Mouse (Mus musculus) thymus, postnatal 14 days (tissue): ENCODE measurements at regions not wholly inside any gene's neighbourhood (a gene's known extent, or its start where the extent isn't known, plus 50 kb on each side); places are given as distances from the start of the nearest gene placed in this dataset.

Experiments used
- DNase-seq: peaks from one replicate; pipeline ENCODE4 v3.0.0; 2021

DNA sequence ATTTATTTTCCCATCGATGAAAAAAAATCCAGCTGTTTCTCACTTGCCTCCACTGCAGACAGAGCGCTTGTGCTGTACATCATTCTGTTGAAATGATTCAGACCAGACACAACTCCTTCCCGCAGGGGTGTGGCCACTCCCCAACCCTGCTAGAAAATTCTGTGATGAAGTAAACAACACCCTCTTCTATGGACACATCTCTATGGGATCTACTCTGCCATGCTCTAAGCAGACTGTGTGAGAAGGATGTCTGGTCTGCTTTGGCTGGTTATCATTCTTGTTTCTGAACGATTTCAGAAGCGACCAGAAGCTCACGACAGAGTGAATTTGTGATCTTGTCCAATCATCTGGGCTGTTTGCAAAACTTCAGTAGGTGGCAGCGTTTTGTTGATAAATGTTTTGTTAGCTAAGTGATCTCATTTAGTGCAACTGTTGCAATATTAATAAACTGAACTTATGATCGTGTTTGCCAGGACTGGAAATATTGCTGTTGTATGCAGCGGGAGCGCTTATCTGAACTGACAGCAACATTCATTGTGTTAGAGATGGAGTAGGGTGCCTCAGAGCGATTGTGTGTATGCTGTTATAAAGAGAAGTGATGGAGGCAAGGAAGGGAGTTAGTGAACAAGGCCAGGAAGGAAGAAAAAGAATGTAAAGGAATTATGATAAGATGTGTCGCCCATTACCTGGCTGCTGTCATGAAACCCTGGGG lies 605.2 kb upstream of the Nox3 start:
- DNase-seq = no peak

- DNase-seq = no peak
These were observed 615.8 kb upstream of the Nox3 start for GRCm38 (mm10) chr17:4311785-4312379.

DNA sequence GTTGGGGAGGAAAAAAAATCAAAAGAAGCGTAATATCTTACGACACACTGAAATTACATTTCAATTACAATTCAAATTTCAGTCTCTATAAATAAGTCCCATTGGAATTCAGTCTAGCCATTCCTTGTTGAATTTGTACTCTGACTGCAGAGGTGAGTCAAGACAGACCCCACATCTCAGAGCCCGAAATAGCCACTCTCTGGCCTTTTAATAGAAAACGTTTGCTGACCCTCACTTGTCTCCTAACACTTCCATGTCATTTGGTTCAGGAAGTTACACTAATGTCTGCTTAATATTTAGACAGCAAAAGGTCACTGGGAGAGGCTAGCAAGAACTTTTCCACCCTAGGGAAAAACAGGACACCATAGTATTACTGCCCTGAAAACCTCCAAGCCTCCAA lies 623.1 kb upstream of the Nox3 start:
- no peak for DNase-seq

DNA sequence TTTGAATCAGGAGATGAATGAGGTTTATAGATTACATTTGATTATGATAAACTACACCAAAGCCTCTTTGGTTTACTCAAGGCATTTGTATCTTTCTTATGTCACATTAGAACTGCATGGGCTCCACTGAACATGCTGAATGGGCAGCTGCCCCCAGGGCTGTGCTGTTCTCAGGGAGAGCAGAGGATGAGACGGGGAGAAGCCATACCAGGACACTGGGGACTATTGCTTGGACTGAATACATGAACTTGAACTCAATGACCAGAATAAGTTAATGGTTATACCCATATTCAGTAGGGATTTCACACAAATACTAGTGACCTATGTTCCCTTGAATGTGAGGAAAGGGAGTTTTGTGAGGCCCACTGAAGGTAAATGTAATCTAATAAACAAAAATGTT lies 632.7 kb upstream of the Nox3 start:
- DNase-seq = no peak

DNA sequence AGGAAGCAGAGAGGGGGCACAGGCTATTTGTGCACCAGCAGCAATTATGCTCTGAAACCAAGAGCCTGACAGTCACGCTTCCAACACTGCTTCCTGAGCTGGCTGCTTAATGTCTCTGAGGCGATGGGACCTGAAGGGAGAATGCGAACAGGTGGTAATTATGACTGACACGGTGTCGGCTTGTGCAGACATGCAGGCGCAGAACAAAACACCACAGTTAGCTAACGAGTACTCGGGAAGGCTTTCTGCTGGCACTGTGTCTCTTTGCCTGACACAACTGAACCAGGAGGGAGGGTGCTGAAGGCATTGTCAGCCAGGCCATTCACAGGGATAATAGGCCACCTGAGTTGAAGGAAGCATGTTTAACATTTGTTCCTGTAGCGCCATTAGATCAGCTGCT lies 635.6 kb upstream of the Nox3 start:
- no peak for DNase-seq

DNA sequence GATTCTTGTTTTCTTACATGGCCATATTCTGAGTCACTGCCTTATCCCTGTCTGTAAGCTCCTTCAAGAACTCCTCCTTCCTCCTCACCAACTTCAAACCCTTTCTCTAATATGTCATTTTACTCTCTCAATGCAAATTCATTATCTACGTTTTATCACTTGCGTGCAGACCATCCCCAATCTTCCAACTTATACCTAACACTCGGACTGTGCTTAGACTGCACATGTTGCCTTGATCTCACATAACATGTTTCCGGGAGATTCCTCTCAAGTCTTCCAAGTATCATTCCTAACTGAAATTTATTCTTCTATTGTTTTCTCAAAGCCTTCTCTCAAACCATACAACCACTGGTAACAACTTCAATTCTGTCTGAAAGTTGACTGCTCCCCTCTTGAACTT lies 637.0 kb upstream of the Nox3 start:
- DNase-seq = no peak

DNA sequence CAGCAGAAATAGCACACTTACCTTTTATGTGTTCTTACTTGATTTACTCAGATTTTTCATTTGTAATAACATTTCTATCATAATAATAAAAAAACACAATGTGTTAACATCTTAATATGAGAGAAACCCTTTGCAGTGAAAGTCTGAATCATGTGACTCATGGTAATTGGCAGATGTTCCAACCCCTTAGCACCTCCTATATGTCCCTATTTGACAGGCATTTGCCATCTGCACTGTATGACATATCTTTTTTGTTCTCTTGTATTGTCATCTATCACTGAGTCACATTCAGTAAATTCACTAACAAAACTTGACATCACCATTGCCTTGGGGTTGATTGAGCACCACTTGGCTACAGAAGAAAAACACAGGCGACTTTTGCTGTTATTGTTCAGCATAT lies 641.1 kb upstream of the Arid1b start:
- DNase-seq = no peak

- DNase-seq = no peak
These were observed 638.5 kb upstream of the Arid1b start for GRCm38 (mm10) chr17:4355506-4356218.

DNA sequence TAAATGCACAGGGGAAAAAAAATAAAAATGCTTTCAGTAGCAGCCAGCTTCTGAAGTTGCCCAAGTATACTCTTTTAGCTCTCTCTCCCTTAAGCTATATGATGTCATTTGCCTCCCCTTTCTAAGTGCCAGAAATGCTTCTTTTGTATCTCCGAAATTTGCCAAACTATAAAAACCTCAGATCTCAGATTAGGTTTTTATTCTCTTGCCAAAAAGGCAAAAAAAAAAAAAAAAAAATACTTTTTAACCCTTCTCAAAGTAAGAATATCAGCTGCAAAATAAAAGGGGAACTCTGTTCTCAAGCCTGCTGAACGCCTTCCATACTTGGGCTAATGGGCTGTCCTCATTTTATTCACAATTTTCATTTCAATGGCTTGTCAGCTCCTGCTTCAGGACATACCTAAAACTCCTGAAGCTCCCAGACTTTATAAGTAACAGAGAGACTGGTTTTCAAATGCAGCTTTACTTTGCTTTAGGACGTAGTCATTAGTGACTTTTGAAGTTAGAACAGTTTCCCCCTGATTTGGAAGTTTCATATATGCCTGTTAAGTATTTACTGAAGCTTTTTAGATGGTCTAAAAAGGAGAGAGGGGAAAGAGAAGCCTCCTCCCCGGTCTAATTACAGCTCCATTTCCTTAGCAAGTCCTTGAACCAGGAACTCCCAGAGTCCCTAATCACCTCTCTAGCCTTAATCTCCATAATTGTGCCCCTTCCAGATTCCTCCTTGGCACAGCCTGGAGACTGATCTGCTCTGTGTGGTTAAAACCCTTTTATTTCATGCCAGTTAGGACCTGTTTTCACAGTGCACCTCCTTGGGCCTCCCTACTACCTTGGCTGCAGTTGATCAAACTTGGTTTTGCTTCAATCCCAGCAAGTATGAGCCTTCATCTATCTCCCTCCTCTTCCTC lies 633.5 kb upstream of the Arid1b start:
- no peak for DNase-seq

DNA sequence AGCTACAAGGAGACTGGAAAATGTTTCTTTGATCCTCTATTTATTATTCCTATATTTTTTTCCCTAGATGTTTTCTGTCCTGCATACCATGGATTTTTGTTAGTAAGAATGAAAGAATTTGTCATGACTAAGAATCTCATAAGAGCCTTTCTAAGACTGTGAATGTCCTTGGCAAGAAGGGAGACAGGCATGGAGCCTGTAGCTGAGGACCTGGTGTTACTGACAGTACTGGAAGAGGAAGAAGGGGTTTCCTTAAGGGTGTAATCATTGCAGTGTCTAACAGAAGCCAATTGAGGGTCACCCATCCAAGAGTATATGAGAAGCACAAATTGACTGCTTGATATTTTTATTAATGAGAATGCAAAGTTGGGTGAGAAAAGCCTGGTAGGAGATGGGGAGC lies 628.3 kb upstream of the Arid1b start:
- DNase-seq = no peak

DNA sequence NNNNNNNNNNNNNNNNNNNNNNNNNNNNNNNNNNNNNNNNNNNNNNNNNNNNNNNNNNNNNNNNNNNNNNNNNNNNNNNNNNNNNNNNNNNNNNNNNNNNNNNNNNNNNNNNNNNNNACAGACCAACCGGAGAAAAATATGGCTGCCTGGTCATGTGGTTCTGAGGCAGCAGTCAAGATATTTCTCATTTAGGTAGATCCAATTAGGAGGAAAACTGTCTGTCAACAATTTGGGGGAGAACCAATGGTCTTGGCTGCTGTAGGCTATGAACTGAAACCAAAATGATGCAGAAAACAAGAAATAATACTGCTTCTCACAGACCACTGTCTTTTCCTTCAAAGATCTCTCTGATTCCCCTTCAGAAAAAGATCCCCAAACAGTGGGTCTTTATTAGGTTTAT lies 613.7 kb upstream of the Arid1b start:
- DNase-seq = no peak

DNA sequence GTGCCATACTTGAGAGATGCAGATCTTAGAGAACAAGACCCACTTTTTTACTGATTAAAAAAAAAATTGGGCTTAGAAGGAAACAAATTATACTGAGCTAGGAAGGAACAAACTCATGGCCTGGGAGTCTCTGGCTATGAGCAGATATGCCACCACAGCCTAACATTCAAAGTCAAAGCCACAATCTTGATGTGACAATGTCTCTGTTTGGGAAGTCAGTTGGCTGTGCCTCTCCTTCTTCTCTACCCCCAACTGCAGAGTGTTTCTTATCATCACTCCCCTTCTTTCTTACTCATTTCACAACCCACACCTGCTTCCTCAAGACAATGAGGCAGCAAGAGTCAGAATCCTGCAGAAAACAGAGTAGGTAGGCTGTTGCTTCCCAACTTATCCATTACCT lies 613.3 kb upstream of the Arid1b start:
- DNase-seq = no peak

DNA sequence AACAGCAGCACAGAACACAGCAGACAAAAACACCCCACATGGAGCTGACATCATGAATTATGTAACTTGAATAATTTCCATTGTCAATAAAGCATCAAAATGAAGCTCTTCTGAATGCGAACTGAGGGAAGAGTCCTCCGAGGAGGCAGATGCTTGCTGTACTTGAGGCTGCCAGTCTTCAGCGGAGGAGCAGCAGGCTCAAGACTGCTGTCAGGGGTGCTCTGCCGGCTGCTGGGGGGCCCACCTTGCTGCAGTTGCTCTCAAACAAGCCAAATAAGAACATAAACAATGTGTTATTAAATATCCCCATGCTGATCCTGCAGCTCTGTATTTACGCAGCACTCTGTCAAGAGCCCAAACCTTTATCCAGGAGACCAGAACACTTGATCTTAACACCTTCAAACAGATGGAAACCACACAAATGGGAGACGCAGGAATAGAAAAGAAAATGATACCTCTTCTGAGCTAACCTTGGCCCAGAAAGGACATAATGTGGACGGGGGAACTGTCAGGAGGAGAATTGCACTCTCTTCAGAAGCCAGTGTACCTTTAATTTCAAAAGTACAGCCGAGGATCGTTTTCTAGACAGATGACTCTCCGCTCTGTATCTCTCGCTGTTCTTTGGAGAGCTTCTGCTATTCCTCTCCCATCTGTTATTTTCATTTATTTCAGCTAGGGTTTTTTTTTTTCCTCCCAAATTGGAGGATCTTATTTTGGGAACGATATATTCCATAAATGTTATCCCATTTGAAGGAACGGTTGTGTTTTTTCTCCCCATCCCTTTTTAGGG lies 612.0 kb upstream of the Arid1b start:
- no peak for DNase-seq

- DNase-seq = no peak
These were observed 611.4 kb upstream of the Arid1b start for GRCm38 (mm10) chr17:4382716-4383115.

- DNase-seq = no peak
These were observed 606.5 kb upstream of the Arid1b start for GRCm38 (mm10) chr17:4387616-4388015.

DNA sequence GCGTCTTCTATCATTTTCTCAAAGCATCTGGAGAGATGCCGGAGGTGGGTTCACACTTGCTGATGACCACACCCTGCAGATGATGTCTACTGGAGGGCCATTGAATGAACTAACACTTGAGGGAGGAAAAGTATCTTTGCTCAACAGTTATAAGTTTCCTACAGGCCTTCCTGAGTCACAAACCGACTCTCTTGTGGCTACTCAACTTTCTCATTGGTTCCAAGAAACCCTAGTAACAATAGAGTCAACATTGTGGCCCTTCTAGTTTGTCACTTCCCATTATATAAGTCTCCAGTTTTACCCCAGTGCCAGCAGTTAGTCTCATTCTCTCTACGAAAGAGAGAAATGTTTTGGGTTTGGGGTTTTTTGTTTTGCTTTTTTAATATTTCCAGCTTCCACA lies 604.1 kb upstream of the Arid1b start:
- no peak for DNase-seq

DNA sequence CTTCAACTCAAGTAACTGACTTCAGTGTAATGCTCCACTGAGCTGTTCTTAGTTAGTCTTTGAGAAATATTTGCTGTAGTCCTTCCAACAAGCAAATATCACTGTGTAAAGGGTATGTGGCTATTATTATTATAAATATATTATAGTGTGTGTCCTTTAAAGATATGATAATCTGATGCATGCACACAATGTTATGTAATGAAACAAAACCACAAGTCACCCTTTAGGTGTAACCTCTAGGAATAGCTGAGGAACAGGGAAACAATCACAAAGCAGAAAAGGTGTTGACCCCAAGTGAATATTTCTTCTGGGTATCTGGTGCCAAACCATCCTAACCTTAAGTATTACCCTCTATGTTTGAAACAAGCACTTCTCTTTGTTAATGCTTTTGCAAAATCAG lies 603.6 kb upstream of the Arid1b start:
- no peak for DNase-seq

DNA sequence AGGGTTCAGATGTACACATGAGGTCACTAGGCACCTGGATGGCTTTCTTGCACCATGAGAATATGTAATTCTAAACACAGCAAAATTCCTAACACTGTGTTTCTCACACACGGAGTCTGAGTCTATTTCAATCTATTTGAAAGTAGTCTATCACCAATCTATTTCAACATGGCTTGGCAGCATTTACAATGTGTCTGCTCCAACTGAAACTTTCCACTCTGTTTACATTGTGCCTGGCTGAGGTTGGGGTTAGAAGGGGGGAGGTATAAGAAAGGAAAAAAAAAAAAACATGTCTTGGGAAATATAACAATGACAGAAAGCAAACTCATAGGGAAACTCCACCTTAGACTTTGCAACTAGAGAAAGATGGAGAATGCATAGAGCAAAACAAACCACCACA lies 602.9 kb upstream of the Arid1b start:
- no peak for DNase-seq

DNA sequence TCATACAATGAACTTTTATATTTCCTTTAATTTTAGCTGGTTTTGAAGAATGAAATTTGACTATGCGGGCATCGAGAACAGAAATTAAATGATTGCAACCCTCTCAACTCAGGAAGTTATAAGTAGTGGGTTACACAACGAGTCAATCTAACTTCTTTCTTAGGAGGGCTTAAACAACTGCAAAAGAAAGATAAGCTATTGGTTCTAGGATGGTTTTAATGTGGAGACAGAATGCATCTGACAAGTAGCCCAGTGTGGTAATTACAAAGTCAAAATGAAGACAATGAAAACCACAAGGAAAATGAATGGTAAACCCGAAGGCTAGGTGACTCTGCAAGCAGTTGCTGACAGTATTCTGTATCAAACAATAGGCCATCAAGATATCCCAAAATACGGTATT lies 598.0 kb upstream of the Arid1b start:
- DNase-seq = no peak

- no peak for DNase-seq
These were observed 576.4 kb upstream of the Arid1b start for GRCm38 (mm10) chr17:4417686-4418085.

DNA sequence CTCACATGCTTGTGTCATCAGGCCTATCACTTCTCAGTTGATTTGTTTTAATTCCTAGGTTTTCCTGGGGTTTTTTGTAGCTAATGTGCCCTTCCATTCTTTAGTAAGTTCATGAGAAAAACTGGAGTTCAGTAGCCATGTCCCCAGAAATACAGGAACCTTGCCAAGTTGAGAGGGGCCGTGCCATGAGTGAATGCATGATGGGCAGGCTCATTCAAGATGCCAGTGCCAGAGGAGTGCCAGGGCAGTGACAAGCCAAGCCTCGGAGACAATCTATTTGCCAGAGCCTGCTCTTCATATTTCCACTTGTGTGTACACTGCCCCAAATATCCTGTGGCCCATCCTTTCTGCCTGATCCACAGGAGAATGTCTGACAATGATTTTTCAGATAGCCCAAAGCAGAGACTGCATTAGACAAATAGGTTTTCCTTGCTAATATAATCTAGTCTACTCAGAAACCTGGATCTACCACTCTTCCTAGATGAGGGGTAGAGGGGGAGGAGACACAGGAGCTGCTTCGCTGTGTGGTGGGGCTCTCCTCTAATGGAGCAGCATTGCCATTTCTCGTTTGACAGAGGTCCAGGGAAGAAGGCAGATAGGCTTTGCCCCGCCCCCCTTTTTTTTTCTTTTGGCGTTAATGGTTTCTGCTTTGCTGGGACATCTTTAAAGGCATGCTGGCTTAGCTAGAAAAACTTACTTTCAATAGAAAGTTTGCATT lies 569.5 kb upstream of the Arid1b start:
- DNase-seq = no peak

GRCm38 (mm10) chr17:4425342-4425741 lies 568.8 kb upstream of the Arid1b start:
- no peak for DNase-seq
